Mouse (Mus musculus) cerebellum, postnatal 10 days (tissue): Measurements from ENCODE around the gene Mdh1.

Source experiments
- DNase-seq, 2 experiments: peaks; one replicate each; pipeline ENCODE4 v3.0.0; 2021; ENCODE audit warnings: mixed read lengths in 2 of 2

Mdh1 gene

DNA sequence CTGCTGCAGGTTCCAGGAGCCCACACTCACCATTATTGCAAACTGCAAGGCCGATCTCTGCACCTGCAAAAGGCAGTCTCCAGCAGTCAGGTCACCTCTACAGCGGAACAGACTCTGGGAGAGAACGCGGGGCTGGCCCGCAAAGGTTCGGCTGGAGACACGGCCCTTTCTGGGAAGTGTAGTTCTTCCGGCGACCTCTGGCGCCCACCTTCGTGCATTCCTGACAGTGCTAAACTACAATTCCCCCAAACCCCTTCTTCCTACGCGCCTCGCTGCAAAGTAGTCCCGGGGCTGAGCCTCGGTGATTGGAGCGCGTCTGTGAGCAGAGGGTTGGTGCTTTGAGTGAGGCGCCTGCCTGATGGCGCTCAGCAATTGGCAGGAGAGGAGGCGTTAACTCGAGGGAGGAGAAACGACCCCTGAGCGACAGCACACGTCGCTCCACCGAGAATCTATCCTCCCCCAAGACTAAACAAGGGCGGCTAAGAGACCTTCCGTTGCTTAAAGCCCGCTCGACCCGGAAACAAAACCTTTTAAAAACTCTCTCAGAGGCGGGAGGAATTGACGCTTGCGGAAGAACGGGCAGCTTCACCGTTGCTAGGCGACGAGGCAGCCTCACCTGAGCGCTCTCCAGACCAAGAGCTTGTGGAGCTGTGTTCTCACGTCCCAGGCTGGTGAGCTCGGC, at the start of gene Mdh1, which contains the start of gene Wdpcp:
Gene Mdh1, minus strand, starts transcription at position 668 of the 682 bp plus-strand sequence.
Gene Wdpcp, plus strand, starts transcription at position 536 of the 682 bp plus-strand sequence.
- peak; percentile 93 to 96 for DNase-seq

DNA sequence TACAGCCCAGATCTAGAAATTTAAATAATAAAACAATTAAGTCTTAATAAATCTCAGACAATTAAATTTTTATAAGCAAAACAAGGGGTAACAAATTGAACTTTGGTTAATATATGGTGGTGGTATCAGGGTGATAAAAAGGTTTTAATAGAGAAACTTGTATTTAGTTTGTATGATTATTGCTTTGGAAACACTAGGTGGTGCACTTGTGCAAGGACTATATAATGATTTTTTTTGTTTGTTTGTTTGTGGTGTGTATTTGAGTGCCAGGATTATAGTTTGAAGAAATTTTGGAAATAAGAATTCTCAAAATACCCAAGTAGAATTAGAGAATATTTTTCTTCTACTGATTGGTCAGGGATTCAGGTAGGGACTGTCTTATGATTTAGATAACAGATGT, 43.7 kb upstream of the Mdh1 start:
- peak in 1 of 2 experiments; percentile 14 for DNase-seq

DNA sequence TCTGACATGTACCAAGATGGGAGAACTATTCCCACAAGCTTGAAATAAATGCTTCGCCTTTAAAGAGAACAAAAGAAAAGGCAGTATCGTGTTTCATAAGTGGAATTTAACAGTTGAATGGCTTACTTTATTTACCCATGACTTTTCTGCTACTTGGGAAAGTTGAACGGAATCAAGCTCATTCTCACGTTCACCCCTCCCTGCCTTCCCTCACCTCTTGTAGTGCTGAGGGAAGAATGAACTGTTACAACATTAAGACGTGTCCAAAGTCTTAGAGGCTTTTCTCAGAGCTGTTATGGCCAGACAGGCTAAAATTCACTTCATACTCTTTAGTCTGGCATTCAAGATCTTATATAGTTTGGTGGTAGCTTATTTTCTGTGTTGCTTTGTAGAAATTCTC, 30.3 kb upstream of the Mdh1 start:
- no peak for DNase-seq

DNA sequence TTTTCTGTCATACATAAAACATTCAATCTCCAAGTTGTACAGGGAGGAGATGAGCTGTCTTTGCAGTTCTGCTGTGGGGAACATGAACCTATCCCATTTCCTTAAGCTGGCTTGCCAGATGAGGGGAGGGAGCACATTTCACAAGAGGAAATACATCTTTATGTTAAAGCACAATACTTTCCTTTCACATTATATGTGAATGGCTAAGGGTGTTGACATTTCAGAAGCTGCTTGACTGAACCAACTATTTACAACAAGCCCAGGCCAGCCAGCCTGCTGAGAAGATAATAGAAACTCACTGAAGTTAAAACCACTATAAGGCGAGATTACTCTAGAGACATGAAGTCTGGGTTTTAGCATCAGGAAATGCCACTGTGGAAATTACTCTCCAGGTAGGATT, 11.1 kb upstream of the Mdh1 start:
- no peak for DNase-seq

DNA sequence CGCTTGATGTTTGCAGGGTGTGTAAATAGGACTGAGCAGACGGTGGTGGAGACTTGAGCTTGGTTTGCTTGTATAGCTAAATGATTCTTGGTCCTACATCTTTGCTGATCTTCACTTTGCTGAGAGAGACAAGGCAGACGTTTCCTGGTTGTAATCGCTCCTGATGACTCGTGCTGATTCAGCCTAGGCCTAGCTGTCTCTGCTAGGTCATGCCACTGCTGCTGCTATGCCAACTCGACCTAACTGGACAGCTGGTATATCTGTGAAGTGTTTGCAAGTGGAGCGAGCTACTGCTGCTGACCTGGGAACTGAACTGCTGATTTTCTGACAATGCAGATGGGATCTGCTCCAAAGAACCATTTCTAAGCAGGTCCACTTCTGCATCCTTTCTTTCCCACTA, 9.3 kb upstream of the Mdh1 start:
- no peak for DNase-seq

DNA sequence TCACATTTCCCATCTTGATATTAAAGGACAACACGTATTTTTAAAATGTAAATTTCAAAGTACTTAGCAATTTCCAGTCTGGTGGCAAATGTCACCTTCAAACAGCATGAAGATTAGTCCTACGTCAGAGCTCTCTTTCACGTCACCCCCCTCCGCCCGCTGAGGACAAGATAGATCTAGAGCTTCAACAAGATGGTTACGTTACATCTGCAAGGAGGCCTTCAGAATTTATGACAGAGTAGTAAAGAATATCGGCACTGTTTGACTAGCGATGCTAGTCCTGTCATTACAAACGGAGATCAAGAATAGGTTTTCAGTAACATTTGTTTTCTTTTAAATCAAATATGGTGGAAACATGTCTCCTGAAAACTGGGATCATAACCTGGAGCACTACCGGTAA, 1.2 kb downstream of the Mdh1 start:
- peak; percentile 54 to 67 for DNase-seq

DNA sequence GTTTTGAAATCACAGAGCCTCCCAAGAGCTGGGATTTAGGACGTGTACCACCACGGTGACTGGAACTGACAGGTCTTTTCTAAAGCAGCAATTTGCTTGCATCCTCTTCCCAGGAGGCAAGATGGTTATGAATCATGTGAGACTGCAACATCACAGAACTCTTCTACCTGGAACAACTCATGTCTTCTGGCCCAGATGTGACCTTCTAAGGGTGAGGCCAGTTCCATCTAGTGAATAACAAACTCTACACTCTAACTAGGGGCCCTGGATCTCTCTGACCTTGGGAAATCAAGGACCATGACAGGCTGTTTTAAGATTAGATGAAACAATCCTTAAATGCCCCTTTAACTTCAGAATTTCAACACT, 2.1 kb downstream of the Mdh1 start:
- no peak for DNase-seq

DNA sequence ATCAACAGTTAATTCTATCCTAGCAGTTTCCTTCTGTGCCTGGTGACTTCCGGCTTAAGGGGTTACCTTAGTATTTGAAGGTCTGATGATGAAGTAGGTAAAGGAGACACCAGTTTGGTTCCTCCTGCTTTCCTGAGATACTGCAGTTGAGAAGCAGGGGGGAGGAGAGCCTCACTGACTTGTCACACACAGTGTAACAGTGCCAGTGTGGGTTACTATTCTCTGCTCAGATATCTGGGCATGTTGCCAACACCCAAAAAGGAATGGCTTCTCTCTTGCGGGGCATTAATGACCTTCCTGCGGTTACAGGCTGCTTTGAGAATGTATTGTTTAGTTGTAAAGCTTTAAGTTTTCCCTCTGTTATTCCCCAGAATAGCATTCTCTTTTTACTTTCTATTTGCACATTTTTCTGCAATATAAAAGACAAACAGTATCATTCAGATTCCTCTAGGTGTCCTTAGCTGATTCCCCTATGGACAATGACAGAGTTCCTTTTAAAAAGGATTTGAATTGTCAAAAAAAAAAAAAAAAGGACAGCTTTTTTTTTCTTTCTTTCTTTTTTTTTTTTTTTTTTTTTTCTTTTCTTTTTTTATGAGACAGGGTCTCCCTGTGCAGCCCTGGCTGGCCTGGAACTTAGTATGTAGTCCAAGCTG, 2.6 kb downstream of the Mdh1 start:
- peak; percentile 68 to 72 for DNase-seq

DNA sequence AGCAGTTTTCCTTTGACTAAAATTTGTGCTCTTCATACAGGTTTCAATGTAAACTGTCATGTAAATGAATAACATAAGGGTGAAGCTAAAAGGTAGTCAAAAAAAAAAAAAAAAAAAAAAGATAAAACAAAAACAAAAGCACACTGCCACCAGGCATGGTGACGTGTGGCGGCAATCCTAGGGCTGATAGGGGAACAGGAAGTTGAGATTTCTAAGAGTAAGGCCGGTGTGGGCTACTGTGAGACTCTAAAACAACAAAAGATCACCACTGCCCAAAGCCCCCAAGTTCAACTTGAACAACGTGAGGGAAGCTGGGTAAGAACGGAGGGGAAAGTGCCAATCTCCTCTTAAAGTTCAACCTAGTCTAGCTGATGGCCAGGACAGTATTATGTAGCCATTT, 3.2 kb downstream of the Mdh1 start:
- DNase-seq = no peak

DNA sequence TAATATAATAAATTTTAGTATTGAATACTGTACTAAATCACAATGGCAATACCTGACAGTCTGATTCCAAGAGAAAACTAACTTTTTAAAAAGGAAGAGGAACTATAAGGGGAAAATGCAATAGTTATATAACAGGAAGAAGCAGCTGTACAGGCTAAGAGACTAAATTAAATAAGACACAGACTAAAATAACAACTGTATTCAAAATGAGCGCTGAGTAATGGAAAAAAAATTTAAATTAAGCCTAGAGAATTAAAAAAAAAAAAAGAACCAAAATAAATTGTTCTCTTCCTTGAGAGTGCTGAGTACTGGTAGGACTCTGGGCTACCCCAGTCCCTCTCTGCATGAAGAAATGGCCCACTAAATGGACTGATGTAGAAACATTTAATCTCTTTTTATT, 4.4 kb downstream of the Mdh1 start:
- no peak for DNase-seq

DNA sequence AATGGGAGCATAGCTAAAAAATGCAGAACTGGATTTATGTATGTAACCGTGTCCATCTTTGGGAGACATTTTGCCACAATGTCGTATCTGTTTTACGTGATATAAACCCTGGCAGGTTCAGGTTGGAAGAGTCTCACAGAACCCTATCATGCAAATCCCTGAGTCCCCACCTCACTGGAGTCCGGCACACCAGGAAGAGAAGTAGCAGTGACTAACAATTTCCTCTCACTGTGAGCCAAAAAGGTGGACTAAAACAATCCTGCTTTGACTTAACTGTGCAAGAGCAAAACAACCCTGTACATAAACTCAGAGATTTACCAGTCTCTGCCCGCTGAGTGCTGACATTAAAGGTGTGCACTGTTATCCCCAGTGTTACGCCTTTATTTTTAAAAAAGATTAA, 5.2 kb downstream of the Mdh1 start:
- no peak for DNase-seq

DNA sequence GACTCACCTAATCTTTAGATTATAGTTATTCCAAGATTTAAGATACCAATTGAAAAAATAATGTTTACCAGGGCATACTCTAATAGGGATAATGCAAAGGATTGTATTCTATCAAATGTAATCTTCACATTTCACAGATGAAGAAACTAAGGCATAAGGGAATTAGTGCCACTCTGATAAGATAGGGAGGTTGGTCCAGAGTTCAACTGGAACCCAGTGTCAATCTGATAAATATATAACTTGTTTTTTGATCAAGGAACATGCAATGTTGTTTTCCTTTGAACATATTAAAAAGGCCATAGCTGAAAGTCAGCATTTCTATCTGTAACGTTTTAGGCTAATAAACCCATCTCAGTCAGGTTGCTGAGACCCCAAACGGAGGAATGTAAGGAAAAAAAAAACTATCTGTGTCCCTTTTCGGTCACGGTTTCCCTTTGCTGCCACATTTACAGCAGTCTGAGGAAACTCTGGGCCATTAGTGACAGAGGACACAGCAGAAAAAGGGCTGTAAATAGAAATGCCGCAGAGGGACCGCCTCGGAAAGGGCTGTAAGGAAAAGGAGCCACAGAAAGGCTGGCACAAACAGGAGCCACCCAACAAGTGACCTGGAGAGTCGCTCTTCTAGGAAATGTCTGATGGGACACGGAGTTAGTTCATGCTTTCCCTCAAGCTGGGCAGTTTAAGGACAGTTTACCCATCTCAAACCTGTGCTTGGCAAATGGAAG, 7.3 kb downstream of the Mdh1 start:
- DNase-seq = no peak

DNA sequence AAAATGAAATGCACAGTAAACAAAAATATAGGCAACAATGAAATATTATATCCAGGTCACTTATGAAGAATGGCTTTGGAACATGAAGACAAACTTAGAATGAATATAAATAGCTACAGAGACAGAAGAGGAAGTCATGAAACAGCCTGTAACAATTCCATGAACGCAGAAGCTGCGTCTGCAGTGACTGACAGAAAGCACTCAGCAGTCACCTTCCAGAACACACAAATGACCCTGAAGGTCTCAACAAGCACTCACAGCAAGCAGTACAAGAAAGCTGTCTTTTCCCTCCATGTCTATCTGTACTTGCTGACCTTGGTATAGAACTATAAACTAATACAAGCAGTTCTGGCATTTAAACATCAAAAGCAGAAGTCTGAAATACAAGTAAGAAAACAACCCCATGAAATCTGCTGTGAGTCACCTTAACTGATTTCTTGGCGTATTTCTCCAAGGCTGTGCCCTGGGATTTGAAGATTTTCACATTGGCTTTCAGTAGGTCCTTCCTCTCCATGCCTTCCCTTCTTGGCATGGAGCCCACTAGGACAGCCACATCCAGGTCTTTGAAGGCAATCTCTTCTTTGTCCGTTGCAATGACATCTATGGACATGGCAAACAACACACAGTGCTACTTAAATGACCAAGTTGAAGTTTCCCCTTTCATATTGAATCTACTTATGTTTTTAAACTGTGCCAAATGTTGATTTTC, 8.4 kb downstream of the Mdh1 start:
- DNase-seq = peak; percentile 43 to 48

DNA sequence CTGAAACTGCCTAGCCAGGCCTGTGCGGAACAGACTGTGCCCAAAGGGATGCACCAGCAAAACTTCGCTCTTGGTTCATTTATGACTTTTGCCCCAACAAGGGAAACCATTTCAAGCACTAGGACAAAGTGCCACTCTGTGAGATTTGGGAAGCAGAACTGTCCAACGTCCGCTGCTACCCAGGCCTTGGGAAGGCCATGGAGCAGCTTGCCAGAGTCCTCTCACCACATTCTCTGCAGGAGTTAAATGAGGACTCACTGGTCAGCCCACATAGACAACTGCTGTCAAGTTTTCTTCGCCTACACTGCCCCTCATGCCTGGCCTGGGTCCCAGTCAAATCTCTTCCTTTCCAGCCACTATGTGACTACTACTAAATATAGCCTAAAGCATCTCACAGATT, 10.8 kb downstream of the Mdh1 start:
- peak in 1 of 2 experiments; percentile 31 for DNase-seq

DNA sequence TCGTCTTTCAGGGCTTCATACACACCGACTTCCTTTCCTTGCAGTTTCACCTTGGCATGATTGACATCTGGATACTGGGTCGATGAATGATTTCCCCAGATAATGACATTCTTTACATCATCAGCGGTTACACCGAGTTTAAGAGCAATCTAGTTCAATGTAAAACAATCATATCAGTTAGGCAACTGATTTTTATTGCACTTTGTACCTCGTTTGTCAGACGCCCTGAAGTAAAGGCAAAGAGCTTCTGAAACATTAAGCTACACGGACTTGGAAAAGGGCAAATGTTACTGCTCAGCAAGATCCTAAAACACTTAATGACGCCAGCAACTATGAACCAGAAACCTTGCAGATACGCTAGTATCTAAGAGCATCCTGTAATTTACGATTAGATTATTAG, 12.4 kb downstream of the Mdh1 start:
- DNase-seq = no peak

DNA sequence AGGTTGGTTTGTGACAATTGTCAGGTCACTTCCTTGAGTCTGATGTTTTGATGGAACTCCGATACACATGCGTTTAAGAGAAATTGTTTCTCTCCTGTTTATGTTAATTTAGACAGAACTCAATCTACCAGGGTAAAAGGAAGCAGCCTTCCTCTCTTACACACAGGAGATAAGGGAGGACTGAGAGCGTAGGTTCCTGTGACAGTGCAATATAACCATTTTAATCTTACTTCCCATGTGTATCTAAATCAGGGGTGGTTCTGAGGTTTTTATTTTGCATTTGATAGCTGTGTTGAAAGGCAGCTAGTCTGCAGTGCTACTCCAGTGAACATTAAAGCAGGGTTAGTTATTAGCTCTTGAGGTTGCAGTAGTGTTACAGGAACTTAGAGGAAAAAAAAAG, 20.1 kb downstream of the Mdh1 start:
- DNase-seq = no peak

DNA sequence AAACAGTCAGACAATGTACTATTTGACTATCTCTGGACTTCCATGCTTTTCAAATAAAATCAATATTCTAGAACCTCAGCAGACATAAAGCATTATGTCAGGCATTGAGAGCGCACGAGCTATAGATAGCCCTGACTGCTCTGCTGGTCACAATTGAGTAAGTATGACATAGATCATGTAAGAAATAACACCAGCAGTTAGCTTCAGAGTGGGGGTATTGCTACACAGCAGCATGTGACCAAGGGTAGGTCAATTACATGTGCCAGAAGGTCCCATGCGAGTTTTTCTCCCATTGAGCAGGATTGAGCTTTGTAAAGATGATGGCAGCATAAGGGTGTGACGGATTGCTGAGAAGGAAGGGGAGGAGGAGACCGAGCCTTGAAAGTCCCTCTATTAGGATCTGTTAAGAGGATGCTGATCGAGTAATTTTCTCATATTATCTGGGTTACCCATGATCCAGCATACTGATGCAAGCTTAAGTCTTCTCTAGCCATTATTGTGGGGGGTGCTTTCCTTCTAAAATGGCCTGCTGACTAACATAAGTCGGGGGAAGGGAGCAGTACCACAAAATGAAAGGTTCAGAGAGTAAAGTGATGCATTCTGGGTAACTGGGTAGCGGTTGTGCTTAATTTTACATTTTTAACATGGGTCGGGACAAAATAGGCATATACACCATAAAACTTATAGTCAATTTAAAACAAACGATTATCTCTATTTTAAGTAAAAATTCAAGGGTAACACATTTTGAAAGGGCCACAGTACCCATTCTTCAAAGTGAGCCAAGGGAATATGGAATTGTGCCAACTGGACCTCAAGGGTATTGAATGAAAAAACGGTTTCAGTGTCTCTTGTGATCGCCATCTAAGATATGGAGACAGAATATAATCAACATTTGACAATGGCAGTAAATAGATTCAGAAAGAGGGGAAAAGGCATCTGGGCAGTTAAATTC, 21.7 kb downstream of the Mdh1 start:
- DNase-seq = no peak

DNA sequence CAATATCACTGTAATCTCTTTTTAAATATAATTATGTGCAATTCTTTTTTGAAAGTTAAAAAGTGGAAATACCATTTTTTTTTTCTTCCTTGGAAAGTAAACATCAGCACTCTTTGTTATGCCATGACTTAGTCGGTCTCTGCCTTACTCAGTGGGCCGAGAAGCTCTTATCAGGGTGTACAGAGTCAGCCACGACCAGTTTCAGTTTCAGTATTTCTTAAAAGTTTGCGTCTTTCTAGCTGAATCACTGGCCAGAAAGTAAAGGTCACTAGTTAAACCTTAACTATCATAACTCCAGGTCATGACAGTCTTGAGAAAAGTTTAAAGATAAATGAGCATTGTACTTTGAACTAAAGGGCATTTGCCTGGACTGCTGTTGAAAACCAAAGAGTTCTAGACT, 22.4 kb downstream of the Mdh1 start:
- DNase-seq = no peak

DNA sequence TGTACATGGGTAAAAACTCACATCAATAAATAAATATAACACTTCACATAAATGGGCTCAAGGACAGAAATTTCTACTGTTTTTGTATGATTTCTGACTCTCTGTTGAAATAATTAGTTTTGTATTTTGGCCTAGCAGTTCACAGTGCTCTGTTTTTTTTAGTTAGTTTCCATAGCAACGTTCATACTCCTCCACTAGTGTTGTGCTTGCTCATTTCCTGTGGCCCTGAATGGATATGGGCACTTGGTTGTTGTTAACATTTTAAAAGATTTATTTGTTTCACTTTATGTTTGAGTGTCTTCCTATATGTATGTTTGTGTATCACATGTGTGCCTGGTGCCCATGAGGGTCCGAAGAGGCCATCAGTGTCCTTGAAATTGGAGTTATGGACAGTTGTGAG, 23.1 kb downstream of the Mdh1 start:
- no peak for DNase-seq

DNA sequence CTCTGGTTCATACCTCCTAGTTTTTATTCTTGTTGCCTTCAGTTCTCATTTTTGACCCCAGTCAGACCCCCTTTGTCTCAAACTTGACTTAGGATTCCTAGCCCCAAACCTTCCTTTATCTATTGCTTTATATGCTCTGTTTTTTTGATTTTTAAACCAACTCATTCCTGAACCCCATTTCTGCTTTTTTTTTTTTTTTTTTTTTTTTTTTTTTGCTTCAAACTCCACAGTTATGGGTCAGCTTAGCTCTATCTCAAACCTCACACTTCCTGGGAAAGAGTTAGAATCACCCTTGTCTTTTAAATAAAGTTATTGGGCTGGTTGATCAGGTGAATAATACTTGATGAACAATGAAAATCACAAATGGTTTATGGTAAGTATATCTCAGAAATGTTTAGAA, 24.6 kb downstream of the Mdh1 start:
- no peak for DNase-seq

DNA sequence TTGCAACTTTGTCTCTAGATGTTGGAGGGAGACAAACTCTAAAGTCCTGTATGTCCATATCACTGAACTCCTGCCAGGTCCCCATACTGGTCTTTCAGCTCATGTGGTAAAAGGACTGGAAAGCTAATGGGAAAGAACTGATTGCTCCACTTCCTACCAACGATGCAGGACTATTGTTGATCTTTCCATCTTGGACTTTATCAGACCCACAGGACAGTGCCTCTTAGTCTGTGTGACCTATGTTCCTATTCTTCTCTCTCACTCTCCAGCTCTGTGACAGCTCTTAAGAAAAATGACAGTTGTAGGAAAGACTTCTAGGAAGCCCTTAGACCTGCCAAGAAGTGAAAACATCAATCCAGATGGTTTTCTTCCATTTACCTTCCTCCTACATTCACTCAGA, 25.5 kb downstream of the Mdh1 start:
- no peak for DNase-seq

DNA sequence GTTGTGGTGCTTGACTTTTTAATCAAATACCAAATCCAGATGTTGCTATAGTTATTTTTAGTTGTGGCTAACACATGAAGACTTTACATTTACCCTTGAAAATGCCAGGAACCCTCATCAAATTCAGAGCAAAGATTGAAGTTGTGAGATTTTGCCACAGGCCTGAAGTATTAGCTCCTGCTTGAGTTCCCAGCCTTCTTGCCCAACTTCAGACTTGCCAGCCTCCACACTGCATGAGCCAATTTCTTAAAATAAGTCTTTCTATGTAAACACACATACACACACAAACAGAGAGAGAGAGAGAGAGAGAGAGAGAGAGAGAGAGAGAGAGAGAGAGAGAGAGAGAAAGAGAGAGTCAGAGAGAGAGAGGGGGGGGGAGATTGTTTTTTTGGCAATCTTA, 26.2 kb downstream of the Mdh1 start:
- DNase-seq = no peak
